Mouse (Mus musculus): ENCODE data around the gene Abr. TPM values are rescaled to one million over a fixed set of nuclear protein-coding genes. Genes with fewer than 3 reads are reported as not detected.
A peak's percentile ranks its signal among the peaks of the same experiment; 100 is the strongest.

Abr gene
- 100 to 1,000 TPM; 267 to 280 TPM for total RNA-seq (2021)

DNA sequence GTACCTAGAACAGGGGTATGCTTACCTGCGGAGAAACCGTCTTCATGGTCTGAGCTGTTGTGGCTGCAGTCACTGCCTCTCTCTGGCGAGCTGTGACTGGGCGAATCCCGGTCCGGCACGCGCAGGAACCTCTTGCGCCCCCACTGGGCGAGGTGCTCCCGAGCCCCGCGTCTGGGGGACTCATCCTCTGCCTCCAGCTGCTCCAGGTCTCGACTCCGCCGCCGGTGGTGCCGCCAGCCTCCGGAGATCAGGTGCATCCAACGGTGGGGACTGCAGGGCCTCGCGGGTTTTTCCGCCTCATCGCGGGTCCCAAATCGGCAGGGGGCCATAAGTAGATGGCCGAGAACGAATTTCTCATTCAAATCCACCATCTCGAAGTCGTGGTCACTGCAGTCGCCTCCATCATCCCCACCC, at the start of gene Abr:
Gene Abr (minus strand): TSS at position 163 of the 414 bp plus-strand sequence.
- intact Hi-C loops (cut with DNase I), result no loop called here
- peak; percentile 58 for DNase-seq

DNA sequence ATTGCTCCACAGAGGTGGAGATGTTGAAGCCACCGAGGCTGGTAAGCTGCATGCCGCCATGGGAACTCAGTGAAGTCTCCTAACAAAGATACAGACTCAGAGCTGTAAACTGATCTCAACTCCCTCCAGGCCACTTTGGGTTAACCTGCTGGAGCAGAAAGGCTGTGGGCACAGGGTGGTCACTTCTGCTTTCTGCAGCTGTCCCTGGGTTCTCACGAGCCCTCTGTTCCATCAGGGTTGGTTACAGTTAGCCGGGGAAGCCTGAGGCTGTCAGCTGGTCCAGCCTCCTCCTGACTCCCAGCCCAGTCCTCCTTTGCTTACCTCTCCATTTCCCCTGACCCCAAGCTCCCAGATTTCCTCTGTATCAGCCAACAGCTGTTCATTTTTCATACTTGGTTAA, 45.7 kb upstream of the Abr start:
- intact Hi-C loops (cut with DNase I), result no loop called here
- no peak for DNase-seq

DNA sequence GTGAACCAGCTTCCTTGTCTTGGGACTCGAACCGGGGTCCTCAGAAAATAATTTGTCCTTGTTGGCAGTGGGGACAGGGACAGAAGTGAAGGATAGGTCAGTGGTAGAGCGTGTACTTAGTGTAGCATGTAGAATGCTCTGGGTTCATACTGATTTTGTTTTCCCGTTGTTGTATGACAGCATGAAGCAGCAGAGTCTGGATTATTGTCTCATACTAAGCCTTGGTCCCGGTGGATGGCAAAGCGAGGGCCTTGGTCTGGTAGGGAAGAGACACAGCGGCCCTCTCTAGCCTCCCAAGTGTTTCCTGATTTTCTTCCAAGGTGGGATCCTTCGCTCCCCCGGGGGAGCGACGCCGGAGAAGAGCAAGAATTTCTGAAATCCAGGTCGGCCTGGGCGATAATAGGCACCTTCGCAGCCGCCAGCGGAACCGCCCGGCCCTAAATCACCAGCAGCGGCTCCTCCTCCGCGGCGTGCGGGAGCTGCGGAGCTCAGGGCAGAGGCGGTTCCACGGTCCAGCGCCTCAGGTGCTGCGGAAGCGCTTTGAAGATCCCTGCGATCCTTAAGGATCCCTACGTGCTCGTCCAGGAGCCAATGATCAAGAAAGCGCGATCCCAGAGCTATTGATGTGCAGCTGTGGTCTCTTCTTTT, 44.0 kb upstream of the Abr start:
- intact Hi-C loops (cut with DNase I), result no loop called here
- DNase-seq, result no peak

DNA sequence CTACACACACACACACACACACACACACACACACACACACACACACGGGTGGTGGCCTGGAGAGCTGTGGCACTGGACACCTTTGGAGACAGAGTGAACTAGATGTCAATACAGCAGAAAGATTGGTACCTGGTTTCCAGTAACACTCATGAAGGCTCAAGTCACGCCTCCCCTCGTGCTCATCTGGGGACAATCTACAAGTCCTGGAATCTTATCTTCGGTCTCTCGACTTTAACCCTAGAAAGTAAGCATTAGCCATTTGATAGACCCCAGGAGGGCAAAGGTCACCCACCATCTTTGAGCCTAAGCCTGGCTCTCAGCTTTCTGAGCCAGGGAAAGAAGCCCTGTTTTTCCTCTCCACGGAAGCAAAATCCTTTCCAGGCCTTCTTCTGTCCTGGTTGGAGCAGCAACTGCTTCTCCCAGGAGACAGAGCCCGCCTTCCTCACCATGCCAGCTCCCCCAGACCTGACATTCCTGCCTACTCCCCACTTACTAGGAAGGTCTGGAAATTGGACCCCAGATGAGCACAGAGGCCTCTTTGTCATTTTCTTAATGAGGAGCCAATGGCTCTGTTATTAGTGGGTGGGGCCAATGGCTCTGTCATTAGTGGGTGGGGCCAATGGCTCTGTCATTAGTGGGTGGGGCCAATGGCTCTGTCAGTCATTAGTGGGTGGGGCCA, 39.8 kb upstream of the Abr start:
- DNase-seq, result no peak
- intact Hi-C loops (cut with DNase I), result no loop called here

DNA sequence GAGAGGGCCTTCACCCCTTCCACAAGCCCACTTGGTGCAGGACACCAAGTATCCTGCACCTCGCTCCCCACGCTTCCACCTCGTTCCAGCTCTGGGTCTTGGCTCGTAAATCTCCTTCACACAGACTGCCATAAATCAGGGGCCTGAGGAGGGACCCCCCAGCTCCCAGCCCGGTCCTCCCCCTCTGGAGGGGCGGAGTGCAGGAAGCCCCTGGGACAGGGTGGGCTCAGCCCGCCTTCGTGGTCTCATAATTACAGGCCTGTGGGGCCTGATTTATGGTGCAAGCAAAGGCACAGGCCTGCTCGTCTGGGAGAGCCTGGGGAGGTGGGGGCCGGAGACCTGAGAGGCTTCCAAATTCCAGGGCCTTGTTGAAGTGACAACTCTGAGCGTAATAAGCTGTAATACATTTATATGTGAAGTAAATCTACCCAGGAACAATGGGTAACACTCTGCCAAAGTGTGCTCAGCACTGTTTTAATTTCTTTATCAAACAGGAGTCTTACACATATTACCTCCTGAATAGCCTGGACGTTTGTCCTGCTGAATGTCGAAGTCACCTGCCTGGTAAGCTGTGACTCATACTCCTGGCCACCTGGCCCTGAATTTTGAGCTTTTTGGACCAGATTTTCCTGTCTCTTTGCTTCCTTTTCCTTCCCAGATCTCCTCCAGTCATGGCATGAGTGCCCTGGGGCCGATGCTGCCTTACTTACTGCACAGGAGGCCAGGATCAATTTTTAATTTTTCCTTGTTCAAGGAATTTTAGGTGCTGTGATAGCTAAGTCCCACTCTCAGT, 37.2 kb upstream of the Abr start:
- no peak for DNase-seq
- intact Hi-C loops (cut with DNase I), result no loop called here

DNA sequence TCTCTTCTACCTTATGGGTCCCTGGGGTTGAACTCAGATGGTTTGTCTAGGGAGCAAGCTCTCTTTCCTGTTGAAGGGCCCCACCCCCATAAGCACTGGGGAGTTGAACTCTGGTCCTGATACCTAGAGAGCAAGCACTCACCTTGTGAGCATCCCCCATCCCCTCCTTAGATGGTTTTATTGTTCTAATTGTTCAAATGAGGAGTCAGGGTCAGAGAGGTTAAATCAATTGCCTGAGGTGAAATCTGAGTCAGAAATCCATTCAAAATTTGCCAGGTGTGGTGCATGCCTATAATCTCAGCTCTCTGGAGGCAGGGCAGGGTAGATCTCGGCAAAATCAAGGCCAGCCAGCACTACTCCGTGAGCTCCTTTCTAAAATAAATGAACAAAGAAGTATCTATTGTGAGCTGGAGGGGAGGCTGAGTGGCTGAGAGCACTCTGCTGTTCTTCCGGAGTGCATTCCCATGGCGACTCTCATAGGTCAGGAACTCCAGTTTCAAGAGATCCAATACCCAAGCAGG, 35.4 kb upstream of the Abr start:
- no peak for DNase-seq
- intact Hi-C loops (cut with DNase I), result no loop called here

DNA sequence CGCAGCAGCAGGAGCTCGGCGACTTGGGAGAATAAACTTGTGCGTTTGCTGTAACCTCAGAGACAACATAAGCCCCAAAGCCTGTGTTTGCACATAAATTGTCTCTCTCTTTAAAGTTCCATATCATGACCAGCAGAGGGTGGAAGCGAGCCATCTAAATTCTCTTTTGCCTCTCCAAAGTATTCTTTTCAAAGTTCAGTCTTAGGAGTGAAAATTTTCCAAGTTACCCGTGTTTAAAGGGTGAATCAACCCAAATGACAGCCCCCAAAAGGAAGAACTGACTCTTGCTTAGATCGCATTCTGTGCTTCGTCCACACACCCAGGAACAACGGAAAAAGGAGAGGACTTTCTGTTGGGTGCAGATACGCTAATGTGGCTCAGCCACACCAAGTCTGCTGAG, 33.0 kb upstream of the Abr start:
- intact Hi-C loops (cut with DNase I), result no loop called here
- peak; percentile 45 for DNase-seq

DNA sequence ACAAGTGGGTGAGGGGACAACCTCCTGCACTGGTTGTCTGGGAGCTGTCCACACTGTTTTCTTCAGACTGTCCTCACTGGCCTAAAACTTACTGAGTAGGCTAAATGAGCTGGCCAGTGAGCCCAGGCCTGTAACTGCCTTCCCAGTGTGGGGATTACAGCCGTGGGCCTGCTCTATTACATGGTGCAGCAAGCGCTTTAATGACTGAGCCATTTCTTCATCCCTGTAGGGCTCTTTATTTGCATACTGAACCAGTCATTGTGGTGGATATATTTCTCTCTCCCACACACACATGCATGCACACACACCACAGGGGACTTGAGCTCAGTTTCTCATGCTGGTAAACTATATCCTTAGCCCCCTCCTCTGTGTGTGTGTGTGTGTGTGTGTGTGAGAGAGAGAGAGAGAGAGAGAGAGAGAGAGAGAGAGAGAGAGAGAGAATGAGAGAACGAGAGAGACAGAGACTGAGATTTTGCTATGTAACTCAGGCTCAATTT, 30.8 kb upstream of the Abr start:
- intact Hi-C loops (cut with DNase I), result no loop called here

DNA sequence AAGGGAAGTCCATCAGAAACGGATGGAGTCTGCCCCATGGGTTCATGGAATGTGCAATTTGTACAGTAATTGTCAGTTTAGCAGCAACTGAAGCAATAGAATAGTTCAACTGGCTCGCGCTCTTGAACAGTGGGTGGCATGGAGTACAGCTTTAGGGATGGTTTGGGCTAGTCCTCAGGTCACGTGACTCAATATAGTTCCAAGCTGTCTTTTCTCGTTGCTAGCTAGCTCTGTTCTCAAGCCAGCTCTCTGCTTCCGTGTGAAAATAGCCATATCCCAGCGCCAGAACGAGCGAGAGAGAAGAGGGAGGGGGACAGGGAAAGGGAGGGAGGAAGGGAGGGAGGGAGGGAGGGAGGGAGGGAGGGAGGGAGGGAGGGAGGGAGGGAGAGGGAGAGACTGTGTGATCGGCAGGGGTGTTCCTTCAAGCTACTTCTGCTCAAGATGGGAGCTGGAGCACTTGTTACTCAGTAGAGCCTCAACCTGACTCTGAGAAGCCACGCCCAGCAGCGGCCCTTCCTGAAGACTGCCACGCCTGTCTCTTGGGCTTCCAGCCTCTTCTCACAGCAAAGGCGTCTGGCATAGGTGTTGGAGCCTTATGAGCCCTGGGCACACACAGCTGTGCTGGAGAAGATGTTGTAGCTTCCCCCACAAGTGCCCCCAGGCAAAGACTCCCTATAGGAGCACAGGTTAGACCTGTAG, 28.9 kb upstream of the Abr start:
- DNase-seq, result no peak
- intact Hi-C loops (cut with DNase I), result no loop called here

More for the DNA sequence above, 30.8 kb upstream of the Abr start:
- DNase-seq, result no peak

DNA sequence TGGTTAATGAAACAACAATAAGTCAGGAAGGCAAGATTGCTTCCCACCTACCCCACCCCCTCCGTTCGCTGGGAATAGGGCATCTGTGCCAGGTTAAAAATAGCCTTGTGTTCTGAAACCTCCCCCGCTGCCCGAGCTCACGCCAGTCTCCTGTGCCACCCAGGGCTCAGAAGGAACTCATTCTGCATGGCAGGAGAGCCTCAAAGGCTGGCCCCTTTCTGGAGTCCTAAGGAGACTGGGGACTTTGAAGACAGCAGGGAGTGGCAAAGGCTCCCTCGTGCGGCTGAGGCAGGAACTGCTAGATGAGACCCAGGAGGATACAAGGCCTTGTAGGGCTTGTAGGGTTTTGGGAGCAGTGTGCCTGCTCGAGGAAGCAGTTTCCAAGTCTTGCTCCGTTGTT, 25.4 kb upstream of the Abr start:
- intact Hi-C loops (cut with DNase I), result loop anchor here (5.0 kb wide), 2 partner anchors 125 to 140 kb away; no protein-coding TSS in a partner anchor
- peak; percentile 80 for DNase-seq

DNA sequence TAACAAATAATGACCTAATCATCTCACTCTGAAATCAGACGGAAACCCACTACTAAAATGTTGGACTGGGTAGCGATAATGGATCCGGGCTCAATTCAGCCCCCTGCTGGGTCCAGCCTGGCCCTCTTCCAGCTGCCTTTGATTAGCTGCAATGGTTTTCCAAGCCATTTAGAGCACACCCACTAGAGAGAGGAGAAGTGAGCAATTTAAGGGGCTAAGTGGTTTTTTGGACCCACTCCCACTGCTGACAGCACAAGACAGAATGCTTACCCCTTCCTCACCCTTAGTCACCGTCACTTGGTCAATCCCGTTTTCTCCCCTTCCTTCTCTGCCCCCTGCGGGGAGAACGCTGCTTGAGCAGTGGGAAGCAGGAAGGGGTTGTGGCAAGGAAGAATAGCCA, 24.9 kb upstream of the Abr start:
- intact Hi-C loops (cut with DNase I), result loop anchor here (5.0 kb wide), 2 partner anchors 125 to 140 kb away; no protein-coding TSS in a partner anchor
- peak; percentile 87 for DNase-seq

DNA sequence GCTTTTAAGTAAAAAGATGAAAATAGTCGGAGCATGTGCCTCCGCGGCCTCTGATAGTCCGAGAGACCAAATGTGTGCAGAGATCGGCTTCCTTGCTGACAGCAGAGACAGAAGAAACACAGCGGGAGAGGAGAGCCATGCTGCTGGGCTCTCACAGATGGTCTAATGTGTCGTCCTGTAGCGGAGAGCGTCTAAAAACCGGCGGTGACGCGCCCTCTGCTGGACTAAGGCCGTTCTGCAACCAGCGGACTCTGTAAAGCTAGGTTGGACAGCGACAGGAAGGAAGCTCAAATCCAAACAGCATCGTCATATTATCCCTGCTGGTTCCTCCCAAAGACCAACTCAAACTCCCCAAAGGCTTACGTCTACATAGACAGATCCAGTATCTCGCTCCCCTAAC, 23.8 kb upstream of the Abr start:
- peak; percentile 97 for DNase-seq
- intact Hi-C loops (cut with DNase I), result loop anchor here (5.0 kb wide), 2 partner anchors 124 to 139 kb away; no protein-coding TSS in a partner anchor

DNA sequence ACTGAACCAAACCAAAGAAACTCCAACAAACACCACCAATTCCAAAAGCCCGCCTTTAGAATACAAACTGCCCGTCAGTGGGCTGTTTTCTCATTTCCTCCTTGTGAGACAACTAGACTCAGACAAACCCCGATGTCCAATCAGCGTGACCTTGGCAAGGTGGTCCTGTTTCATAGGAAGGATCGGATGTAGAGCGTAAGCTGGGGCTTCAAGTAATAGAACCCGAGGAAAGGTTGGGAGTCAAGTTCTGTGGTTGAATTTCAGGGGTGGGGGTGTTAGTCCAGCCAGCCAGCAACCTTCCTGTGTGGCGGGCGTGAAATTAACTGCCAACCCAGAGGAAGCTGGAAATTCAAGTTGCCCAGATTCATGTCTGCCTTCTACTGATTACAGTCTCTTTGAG, 22.9 kb upstream of the Abr start:
- DNase-seq, result no peak
- intact Hi-C loops (cut with DNase I), result loop anchor here (5.0 kb wide), 2 partner anchors 123 to 138 kb away; no protein-coding TSS in a partner anchor

DNA sequence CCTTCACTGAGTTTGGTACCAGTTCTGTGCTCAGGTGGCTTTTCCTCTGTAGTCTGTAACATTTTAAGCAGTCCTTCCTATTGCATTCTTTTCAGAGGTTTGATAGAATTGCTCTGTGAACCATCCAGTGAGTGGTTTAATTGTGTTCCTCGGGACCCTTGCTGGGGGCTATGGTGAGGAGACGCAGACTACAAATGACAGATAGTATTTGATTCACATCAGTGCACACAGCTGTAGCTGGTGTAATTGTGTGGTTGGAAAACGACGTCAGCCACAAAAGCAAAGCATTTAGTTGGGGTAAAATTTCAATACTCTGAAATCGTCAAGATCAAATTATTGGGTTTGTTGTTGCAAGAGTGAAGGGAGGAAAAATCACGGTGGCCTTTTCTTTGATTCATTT, 22.1 kb upstream of the Abr start:
- DNase-seq, result peak; percentile 35
- intact Hi-C loops (cut with DNase I), result no loop called here

DNA sequence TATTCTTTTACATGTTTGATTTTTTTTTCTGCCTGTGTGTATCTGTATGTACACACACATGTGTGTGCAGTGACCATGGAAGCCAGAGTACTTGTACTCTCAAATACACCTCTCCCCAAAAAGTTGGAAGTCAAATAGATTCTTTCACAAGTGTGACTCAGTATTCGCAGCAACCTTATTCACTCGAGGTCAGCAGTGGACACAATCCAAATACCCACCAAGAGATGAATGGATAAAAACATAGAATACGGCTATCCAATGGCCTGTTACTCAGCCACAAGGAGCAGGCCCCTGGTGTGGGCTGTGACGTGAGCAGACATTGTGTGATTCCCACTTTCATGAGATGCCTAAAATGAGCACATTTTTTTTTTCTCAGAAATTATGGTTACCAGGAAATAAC, 18.1 kb upstream of the Abr start:
- intact Hi-C loops (cut with DNase I), result no loop called here
- no peak for DNase-seq

DNA sequence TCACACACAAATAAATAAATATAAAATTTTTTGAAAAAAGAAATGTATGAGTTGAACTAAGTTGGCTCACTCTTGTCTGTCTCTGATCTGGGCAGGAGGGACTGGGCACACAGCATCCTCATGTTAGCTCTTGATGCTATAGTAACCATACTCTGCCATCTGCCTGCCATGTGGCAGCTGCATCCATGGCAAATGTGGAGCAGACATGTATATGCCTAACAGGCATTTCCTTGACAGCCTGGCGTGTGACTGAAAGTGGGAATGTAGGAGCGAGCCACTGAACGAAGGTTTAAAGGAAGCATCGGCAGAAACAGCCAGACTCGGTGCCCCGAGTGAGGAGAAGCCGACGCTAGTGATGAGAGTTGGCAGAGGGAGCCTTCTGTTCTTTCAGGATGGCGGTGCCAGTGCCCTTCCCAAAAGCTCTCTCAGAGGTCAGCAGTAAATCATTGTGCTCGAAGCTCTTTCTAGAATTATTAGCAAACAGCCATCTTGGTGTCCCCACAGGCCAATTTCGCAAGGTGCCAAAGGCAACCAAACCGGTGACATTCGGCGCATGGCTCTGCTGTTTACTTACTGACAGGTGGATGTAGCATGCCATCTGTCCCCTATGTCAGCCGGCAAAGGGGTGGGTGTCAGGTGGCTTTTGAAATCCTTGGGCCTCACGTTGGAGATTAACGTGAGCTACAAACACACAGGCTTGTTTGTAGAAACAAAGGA, 17.3 kb upstream of the Abr start:
- peak; percentile 58 for DNase-seq
- intact Hi-C loops (cut with DNase I), result no loop called here

DNA sequence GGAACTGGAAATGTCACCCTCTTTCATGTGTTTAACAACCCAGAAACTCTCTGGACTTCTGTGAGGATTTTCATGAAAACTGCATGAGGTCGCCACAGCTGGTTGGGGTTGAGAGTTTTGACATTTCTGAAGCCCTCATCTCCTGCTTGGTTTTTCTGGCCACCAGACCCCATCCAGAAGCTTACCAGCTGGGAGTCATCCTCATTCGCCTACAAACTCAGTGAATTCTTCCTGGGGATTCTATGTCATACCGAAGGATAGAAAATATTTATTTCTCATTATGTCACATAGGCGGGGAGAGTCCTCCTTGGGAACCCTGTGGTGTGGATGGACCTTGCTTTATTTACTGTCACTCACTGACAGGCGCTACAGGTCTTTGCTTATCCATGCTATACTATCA, 8.4 kb upstream of the Abr start:
- intact Hi-C loops (cut with DNase I), result no loop called here
- no peak for DNase-seq

DNA sequence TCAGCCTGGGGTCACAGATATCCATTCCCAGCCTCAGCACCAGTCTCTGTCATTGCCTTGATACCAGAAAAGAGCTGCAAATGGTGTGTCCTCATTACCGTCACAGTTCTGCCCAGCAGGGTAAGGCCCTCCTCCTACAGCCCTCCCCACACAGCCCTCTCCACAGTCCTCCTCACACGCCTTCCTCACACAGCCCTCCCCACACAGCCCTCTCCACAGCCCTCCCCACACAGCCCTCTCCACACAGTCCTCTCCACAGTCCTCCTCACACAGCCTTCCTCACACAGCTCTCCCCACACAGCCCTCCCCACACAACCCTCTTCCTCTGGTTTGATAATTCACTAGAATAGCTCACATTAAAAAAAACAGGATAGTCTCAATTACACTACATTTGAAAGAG, 7.9 kb upstream of the Abr start:
- intact Hi-C loops (cut with DNase I), result no loop called here
- DNase-seq, result no peak

DNA sequence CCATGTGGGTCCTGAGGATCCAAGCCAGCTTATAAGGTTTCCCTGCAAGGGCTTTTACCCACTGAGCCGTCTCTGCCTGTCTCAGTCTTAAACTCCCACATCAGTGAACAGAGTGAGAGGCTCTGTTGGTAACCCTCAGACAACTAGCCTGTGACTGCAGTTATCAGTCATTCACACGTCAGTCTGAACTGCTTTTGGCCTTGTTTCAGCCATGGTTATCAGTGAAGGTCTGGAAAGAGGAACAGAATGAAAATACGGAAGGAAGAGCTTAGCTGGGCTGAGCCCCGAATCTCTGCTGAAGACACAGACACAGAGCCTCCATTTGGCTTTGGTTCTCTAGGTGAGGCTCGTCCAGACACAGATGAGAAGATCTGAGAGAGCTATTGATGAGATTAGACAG, 6.5 kb upstream of the Abr start:
- intact Hi-C loops (cut with DNase I), result no loop called here
- no peak for DNase-seq

DNA sequence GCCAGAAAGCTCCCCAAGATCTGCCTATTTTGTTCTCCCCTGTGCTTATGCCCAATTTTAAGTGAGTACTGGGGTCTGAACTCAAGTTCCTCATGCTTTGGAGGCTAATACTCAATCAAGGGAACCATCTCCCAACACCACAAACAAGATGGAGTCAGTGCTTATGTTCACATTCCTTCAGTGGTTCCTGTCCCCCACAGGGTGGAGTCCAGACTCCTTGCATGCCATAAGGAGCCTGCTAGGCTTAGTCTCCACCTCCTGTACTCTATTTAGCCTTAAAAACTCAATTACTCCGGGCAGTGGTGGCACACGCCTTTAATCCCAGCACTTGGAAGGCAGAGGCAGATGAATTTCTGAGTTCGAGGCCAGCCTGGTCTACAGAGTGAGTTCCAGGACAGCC, 2.8 kb upstream of the Abr start:
- no peak for DNase-seq
- intact Hi-C loops (cut with DNase I), result no loop called here

Measured in left cerebral cortex, postnatal 4 days (tissue).